Mouse (Mus musculus): ENCODE measurements around the gene Mecr. TPM values are rescaled to one million over a fixed set of nuclear protein-coding genes. Genes with fewer than 3 reads are reported as not detected.
A peak's percentile ranks its signal among the peaks of the same experiment; 100 is the strongest.
"Not testable (repeated sequence)": the region's sequence is repeated elsewhere in the genome, so short reads cannot be mapped to it uniquely, and the experiment has no call there.

The Mecr gene
- polyA plus RNA-seq (2012; rRNA removed), result 41.0 and 43.8 TPM in 2 replicates

- TF ChIP-seq CTCF (IDR thresholded peaks at IDR 0.05; ENCODE audit: borderline replicate concordance, insufficient read depth, low read depth, low read length), result no peak
- TF ChIP-seq POLR2A (IDR thresholded peaks at IDR 0.05; ENCODE audit: borderline replicate concordance, insufficient read depth, low read length), result peak; percentile 83
- Histone ChIP-seq H3K27me3 (ENCODE audit: control insufficient read depth, insufficient read depth, low read length) (no peaks in the 10 kb centered on the region), H3K4me3 (replicated peaks; ENCODE audit: insufficient read depth, low read depth, low read length) (peak within 1 kb of the TSS; percentile 84), H3K4me1 (ENCODE audit: control insufficient read depth, insufficient read depth, low read length) (peaks cover 3% of the 10 kb centered on the region; the same call in 1 of the 2 replicates), H3K27ac (ENCODE audit: insufficient read depth, low read length) (no peak within 1 kb of the TSS)
- under 1% methylated on average over 37 of the region's 37 CpGs for WGBS
- peak; percentile 92 to 95 for DNase-seq
Observed at GRCm38 (mm10) chr4:131843290-131843743, at the start of gene Mecr. Gene Mecr (plus strand): TSS chr4:131843470.

GRCm38 (mm10) chr4:131796312-131797080 lies 46.8 kb upstream of the Mecr start:
- Histone ChIP-seq H3K27ac (ENCODE audit: insufficient read depth, low read length) (no peak overlapping the region), H3K27me3 (ENCODE audit: control insufficient read depth, insufficient read depth, low read length) (no peaks in the 10 kb centered on the region), H3K4me1 (ENCODE audit: control insufficient read depth, insufficient read depth, low read length) (no peaks in the 10 kb centered on the region; the same call in 1 of the 2 replicates), H3K4me3 (replicated peaks; ENCODE audit: insufficient read depth, low read depth, low read length) (no peak overlapping the region)
- WGBS, result 52% methylated on average over 14 of the region's 14 CpGs
- DNase-seq, result no peak
- TF ChIP-seq CTCF (IDR thresholded peaks at IDR 0.05; ENCODE audit: borderline replicate concordance, insufficient read depth, low read depth, low read length), result no peak
- TF ChIP-seq POLR2A (IDR thresholded peaks at IDR 0.05; ENCODE audit: borderline replicate concordance, insufficient read depth, low read length), result no peak

DNA sequence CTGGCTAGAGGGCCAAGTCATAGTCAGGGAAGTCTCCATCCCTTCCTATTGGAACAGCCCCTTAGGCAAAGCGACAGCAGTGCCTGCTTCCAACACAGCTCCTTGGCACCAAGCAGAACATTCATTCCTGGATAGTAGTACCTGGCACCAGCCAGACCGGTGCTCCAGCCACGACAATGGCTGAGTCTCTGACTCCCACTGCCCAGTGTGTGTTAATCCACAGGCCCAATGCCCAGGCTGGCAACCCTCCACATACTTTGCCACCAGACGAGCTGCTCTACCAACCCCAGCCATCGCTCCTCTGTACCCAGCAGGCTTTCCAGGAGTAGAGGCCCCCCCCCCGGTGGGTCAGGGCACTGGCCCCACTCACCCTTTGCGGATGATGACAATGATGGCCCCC lies 45.8 kb upstream of the Mecr start:
- TF ChIP-seq CTCF (IDR thresholded peaks at IDR 0.05; ENCODE audit: borderline replicate concordance, insufficient read depth, low read depth, low read length), result no peak
- TF ChIP-seq POLR2A (IDR thresholded peaks at IDR 0.05; ENCODE audit: borderline replicate concordance, insufficient read depth, low read length), result no peak
- peak in 1 of 2 experiments; percentile 58 for DNase-seq
- WGBS, result 7% methylated on average over 7 of the region's 7 CpGs
- Histone ChIP-seq H3K4me1 (ENCODE audit: control insufficient read depth, insufficient read depth, low read length) (no peaks in the 10 kb centered on the region; the same call in 1 of the 2 replicates), H3K27ac (ENCODE audit: insufficient read depth, low read length) (no peak overlapping the region), H3K4me3 (replicated peaks; ENCODE audit: insufficient read depth, low read depth, low read length) (no peak overlapping the region), H3K27me3 (ENCODE audit: control insufficient read depth, insufficient read depth, low read length) (no peaks in the 10 kb centered on the region)

DNA sequence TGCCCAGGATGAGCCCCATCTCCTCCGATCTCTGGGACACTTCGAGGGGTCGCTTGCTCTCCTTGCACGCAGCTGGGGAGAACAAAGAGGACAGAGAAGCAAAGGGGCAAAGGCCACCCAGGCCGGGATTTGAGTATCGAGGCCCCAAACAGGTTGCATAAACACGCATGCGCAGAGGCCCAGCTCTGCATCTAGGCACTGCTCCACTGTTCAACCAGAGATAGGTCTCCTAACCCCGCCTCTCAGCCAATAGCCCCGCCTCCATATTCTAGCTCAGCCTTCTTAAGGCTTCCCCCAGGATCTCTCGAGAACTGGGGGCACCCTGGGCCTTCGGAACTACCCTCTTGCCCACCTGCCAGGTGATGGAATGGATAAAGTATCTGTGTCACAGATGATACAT lies 45.4 kb upstream of the Mecr start:
- Histone ChIP-seq H3K4me1 (ENCODE audit: control insufficient read depth, insufficient read depth, low read length) (no peaks in the 10 kb centered on the region; the same call in 1 of the 2 replicates), H3K4me3 (replicated peaks; ENCODE audit: insufficient read depth, low read depth, low read length) (no peak overlapping the region), H3K27ac (ENCODE audit: insufficient read depth, low read length) (no peak overlapping the region), H3K27me3 (ENCODE audit: control insufficient read depth, insufficient read depth, low read length) (no peaks in the 10 kb centered on the region)
- TF ChIP-seq CTCF (IDR thresholded peaks at IDR 0.05; ENCODE audit: borderline replicate concordance, insufficient read depth, low read depth, low read length) (no peak), POLR2A (IDR thresholded peaks at IDR 0.05; ENCODE audit: borderline replicate concordance, insufficient read depth, low read length) (no peak)
- no peak for DNase-seq
- 64% methylated on average over 12 of the region's 12 CpGs for WGBS

- Histone ChIP-seq H3K4me1 (ENCODE audit: control insufficient read depth, insufficient read depth, low read length) (no peaks in the 10 kb centered on the region; the same call in 1 of the 2 replicates), H3K27ac (ENCODE audit: insufficient read depth, low read length) (no peak overlapping the region), H3K27me3 (ENCODE audit: control insufficient read depth, insufficient read depth, low read length) (no peaks in the 10 kb centered on the region), H3K4me3 (replicated peaks; ENCODE audit: insufficient read depth, low read depth, low read length) (no peak overlapping the region)
- no peak for DNase-seq
- TF ChIP-seq CTCF (IDR thresholded peaks at IDR 0.05; ENCODE audit: borderline replicate concordance, insufficient read depth, low read depth, low read length) (no peak), POLR2A (IDR thresholded peaks at IDR 0.05; ENCODE audit: borderline replicate concordance, insufficient read depth, low read length) (no peak)
- 82% methylated on average over 4 of the region's 4 CpGs for WGBS
Observed at GRCm38 (mm10) chr4:131798968-131799367, 44.3 kb upstream of the Mecr start.

GRCm38 (mm10) chr4:131803846-131804245 lies 39.4 kb upstream of the Mecr start:
- DNase-seq, result no peak

DNA sequence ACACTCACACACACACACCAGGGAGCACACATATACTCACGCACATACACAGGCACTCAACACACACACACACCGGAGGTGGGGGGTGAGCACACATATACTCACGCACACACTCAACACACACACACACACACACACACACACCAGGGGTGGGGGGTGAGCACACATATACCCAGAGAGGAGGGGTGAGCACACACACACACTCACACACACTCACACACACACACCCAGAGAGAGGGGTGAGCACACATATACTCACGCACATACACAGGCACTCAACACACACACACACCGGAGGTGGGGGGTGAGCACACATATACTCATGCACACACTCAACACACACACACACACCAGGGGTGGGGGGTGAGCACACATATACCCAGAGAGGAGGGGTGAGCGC lies 38.5 kb upstream of the Mecr start:
- 96% methylated on average over 6 of the region's 6 CpGs for WGBS
- H3K27me3 ChIP-seq (ENCODE audit: control insufficient read depth, insufficient read depth, low read length); H3K27ac ChIP-seq (ENCODE audit: insufficient read depth, low read length); H3K4me3 ChIP-seq (replicated peaks; ENCODE audit: insufficient read depth, low read depth, low read length); H3K4me1 ChIP-seq (ENCODE audit: control insufficient read depth, insufficient read depth, low read length); DNase-seq: not testable (repeated sequence)

More at GRCm38 (mm10) chr4:131803846-131804245, 39.4 kb upstream of the Mecr start:
- WGBS, result 92% methylated on average over 9 of the region's 9 CpGs
- no peaks in the 10 kb centered on the region for H3K27me3 ChIP-seq (ENCODE audit: control insufficient read depth, insufficient read depth, low read length)
- no peak overlapping the region for H3K27ac ChIP-seq (ENCODE audit: insufficient read depth, low read length)
- H3K4me3 ChIP-seq (replicated peaks; ENCODE audit: insufficient read depth, low read depth, low read length), result no peak overlapping the region
- no peak for TF ChIP-seq POLR2A (IDR thresholded peaks at IDR 0.05; ENCODE audit: borderline replicate concordance, insufficient read depth, low read length)
- TF ChIP-seq CTCF (IDR thresholded peaks at IDR 0.05; ENCODE audit: borderline replicate concordance, insufficient read depth, low read depth, low read length), result no peak
- H3K4me1 ChIP-seq (ENCODE audit: control insufficient read depth, insufficient read depth, low read length), result no peaks in the 10 kb centered on the region

DNA sequence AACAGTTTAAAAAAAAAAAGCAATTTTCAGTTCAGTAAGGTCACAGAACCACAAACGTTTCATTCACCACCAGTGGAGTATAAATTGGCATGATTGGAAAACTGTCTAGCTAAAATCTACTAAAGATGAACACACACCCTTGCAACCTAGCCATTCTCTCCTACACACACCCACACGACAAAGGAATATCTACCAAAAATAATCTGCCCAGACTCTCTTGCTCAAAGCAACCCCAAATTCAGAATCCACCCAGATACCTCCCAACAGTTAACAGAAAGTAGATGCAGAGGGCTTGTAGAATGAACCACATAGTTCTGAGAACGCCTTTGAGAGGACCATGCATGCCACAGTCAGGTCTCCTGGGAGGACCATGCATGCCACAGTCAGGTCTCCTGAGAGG lies 38.0 kb upstream of the Mecr start:
- DNase-seq, result no peak

More for the DNA sequence above, 38.0 kb upstream of the Mecr start:
- H3K27ac ChIP-seq (ENCODE audit: insufficient read depth, low read length), result no peak overlapping the region
- H3K4me3 ChIP-seq (replicated peaks; ENCODE audit: insufficient read depth, low read depth, low read length), result no peak overlapping the region
- H3K27me3 ChIP-seq (ENCODE audit: control insufficient read depth, insufficient read depth, low read length), result no peaks in the 10 kb centered on the region
- 77% methylated on average over 3 of the region's 3 CpGs for WGBS
- no peaks in the 10 kb centered on the region for H3K4me1 ChIP-seq (ENCODE audit: control insufficient read depth, insufficient read depth, low read length)
- TF ChIP-seq CTCF (IDR thresholded peaks at IDR 0.05; ENCODE audit: borderline replicate concordance, insufficient read depth, low read depth, low read length) (no peak), POLR2A (IDR thresholded peaks at IDR 0.05; ENCODE audit: borderline replicate concordance, insufficient read depth, low read length) (no peak)
